In genomic region chr4:116149812-116150155, GRCm38 (mm10) we compare ENCODE assay signal across 8 mouse cellular contexts. TPM values are rescaled to one million over a fixed set of nuclear protein-coding genes. Genes with fewer than 3 reads are reported as not detected.
A peak's percentile ranks its signal among the peaks of the same experiment; 100 is the strongest.
DNase-seq lines count a peak whose midpoint lies in the region; ATAC-seq and TF ChIP-seq lines count a peak whose summit lies in the region.

No protein-coding gene starts in this region.

- peaks cover 18% of the 10 kb centered on the region for H3K4me1 ChIP-seq in cerebellum, adult 2 months (ENCODE audit: control insufficient read depth, insufficient read depth, low read length)
- peaks cover 7% of the 10 kb centered on the region; the same call in 1 of the 2 replicates for H3K4me1 ChIP-seq in spleen, adult 2 months (ENCODE audit: control insufficient read depth, insufficient read depth, insufficient read length)
- H3K4me1 ChIP-seq in limb, embryonic 14.5 days (ENCODE audit: control insufficient read depth, insufficient read depth, low read length), result peaks cover 11% of the 10 kb centered on the region
- H3K4me1 ChIP-seq in stomach, embryonic 15.5 days, result peaks cover 11% of the 10 kb centered on the region

- H3K9ac ChIP-seq in limb, embryonic 14.5 days (ENCODE audit: low read depth, low read length, severe bottlenecking), result peak overlapping the region; percentile 94
- peak overlapping the region; percentile 76 for H3K9ac ChIP-seq in stomach, embryonic 15.5 days

- no peak for ATAC-seq in limb, embryonic 14.5 days (ENCODE audit: low FRiP score, low read depth)
- no peak for ATAC-seq in stomach, embryonic 15.5 days (ENCODE audit: insufficient read depth, low FRiP score, low read depth)

- no peak for DNase-seq in cerebellum, adult 2 months
- no peak for DNase-seq in cerebellum, adult 18-20 months
- no peak for DNase-seq in spleen, adult 2 months (ENCODE audit: low read depth in 1 of 2, low spot score in 2 of 2)
- no peak for DNase-seq in spleen, postnatal 4 days (ENCODE audit: low spot score in 2 of 2)
- no peak for DNase-seq in limb, embryonic 14.5 days (ENCODE audit: low spot score)
- DNase-seq in cerebellum, postnatal 4 days (ENCODE audit: low spot score in 2 of 2), result no peak
- no peak for DNase-seq in cerebellum, postnatal 10 days

- peak overlapping the region; percentile 80 for H3K4me2 ChIP-seq in limb, embryonic 14.5 days (replicated peaks; ENCODE audit: low read depth, low read length, severe bottlenecking)
- H3K4me2 ChIP-seq in stomach, embryonic 15.5 days, result peak overlapping the region; percentile 83

- H3K27me3 ChIP-seq in cerebellum, adult 2 months (ENCODE audit: control insufficient read depth, insufficient read depth, low read length), result no peaks in the 10 kb centered on the region
- 0 out of 2 replicates have a peak, but pooled peaks cover under 1% of the 10 kb centered on the region for H3K27me3 ChIP-seq in spleen, adult 2 months (ENCODE audit: control insufficient read depth, insufficient read depth, low read length)
- H3K27me3 ChIP-seq in limb, embryonic 14.5 days (ENCODE audit: control insufficient read depth, insufficient read depth, low read length), result no peaks in the 10 kb centered on the region
- H3K27me3 ChIP-seq in stomach, embryonic 15.5 days (replicated peaks), result no peaks in the 10 kb centered on the region

- TF ChIP-seq POLR2A in cerebellum, adult 2 months (IDR thresholded peaks at IDR 0.05; ENCODE audit: borderline replicate concordance, insufficient read depth, low read length), result no peak
- TF ChIP-seq POLR2A in spleen, adult 2 months (IDR thresholded peaks at IDR 0.05; ENCODE audit: low read depth, low read length), result no peak
- no peak for TF ChIP-seq POLR2A in limb, embryonic 14.5 days (IDR thresholded peaks at IDR 0.05; ENCODE audit: borderline replicate concordance, extremely low read depth, insufficient read depth, insufficient read length)

- H3K4me3 ChIP-seq in cerebellum, adult 2 months (replicated peaks; ENCODE audit: insufficient read depth, low read depth, low read length), result peak overlapping the region; percentile 92
- H3K4me3 ChIP-seq in spleen, adult 2 months (ENCODE audit: extremely low read depth, insufficient read depth, insufficient read length), result peak overlapping the region; percentile 76; the same call in 1 of the 2 replicates
- peak overlapping the region; percentile 78 for H3K4me3 ChIP-seq in limb, embryonic 14.5 days (replicated peaks; ENCODE audit: low read length)
- H3K4me3 ChIP-seq in stomach, embryonic 15.5 days (replicated peaks), result peak overlapping the region; percentile 61

- H3K9me3 ChIP-seq in limb, embryonic 14.5 days (ENCODE audit: control insufficient read depth, low read length), result no peaks in the 10 kb centered on the region
- no peaks in the 10 kb centered on the region for H3K9me3 ChIP-seq in stomach, embryonic 15.5 days

- no peak for TF ChIP-seq CTCF in cerebellum, adult 2 months (IDR thresholded peaks at IDR 0.05; ENCODE audit: borderline replicate concordance, insufficient read depth, low read depth, low read length)
- no peak for TF ChIP-seq CTCF in spleen, adult 2 months (IDR thresholded peaks at IDR 0.05; ENCODE audit: extremely low read depth, insufficient read depth, insufficient read length, insufficient replicate concordance)

- WGBS in cerebellum, adult 2 months, result 17% methylated on average over 6 of the region's 6 CpGs
- 35% methylated on average over 6 of the region's 6 CpGs for WGBS in spleen, adult 2 months
- WGBS in limb, embryonic 14.5 days, result 22% methylated on average over 6 of the region's 6 CpGs
- 27% methylated on average over 6 of the region's 6 CpGs for WGBS in stomach, embryonic 15.5 days

- peaks cover 13% of the 10 kb centered on the region for H3K36me3 ChIP-seq in spleen, adult 2 months (ENCODE audit: control insufficient read depth, insufficient read depth, low read length)
- H3K36me3 ChIP-seq in limb, embryonic 14.5 days (ENCODE audit: control insufficient read depth, insufficient read depth, low read length), result peaks cover 33% of the 10 kb centered on the region
- peaks cover 22% of the 10 kb centered on the region for H3K36me3 ChIP-seq in stomach, embryonic 15.5 days

- peak overlapping the region; percentile 97 for H3K27ac ChIP-seq in cerebellum, adult 2 months (ENCODE audit: insufficient read depth, low read length)
- peak overlapping the region; percentile 76 for H3K27ac ChIP-seq in spleen, adult 2 months (ENCODE audit: insufficient read depth, low read length)
- H3K27ac ChIP-seq in limb, embryonic 14.5 days (replicated peaks; ENCODE audit: low read depth, low read length), result peak overlapping the region; percentile 91
- peak overlapping the region; percentile 92 for H3K27ac ChIP-seq in stomach, embryonic 15.5 days

RNA-seq across cellular contexts. Expression of gene Lurap1, which starts 1.4 kb away (rescaled TPM):
- polyA plus RNA-seq in cerebellum, adult 2 months (2012; rRNA removed), result 42.5 and 45.3 TPM in 2 replicates
- polyA plus RNA-seq in spleen, adult 2 months (2012; rRNA removed), result 0.81 and 1.8 TPM in 2 replicates
- 1.7 and 2.1 TPM in 2 replicates for polyA plus RNA-seq in limb, embryonic 14.5 days (2012; rRNA removed)
- polyA plus RNA-seq in limb, embryonic 14.5 days (2014; fragmentation: Nextera tagmentation; extraction: Ambion mirVana), result 2.5 and 3.1 TPM in 2 replicates
- 2.4 and 3.1 TPM in 2 replicates for polyA plus RNA-seq in stomach, embryonic 15.5 days (2015; fragmentation: Nextera tagmentation; extraction: Ambion mirVana)

RNA-seq across cellular contexts. Expression of gene Tspan1, which starts 17.6 kb away (rescaled TPM):
- 0.47 and 0.67 TPM in 2 replicates for polyA plus RNA-seq in cerebellum, adult 2 months (2012; rRNA removed)
- polyA plus RNA-seq in spleen, adult 2 months (2012; rRNA removed), result 0.04 TPM in 1 of 2 replicates, not detected in the other
- polyA plus RNA-seq in limb, embryonic 14.5 days (2012; rRNA removed), result not detected in 2 replicates
- not detected in 2 replicates for polyA plus RNA-seq in limb, embryonic 14.5 days (2014; fragmentation: Nextera tagmentation; extraction: Ambion mirVana)
- 47.5 and 50.8 TPM in 2 replicates for polyA plus RNA-seq in stomach, embryonic 15.5 days (2015; fragmentation: Nextera tagmentation; extraction: Ambion mirVana)

RNA-seq across cellular contexts. Expression of gene 1700042G07Rik, which starts 23.4 kb away (rescaled TPM):
- not detected in 2 replicates for polyA plus RNA-seq in cerebellum, adult 2 months (2012; rRNA removed)
- not detected in 2 replicates for polyA plus RNA-seq in spleen, adult 2 months (2012; rRNA removed)
- not detected in 2 replicates for polyA plus RNA-seq in limb, embryonic 14.5 days (2012; rRNA removed)
- not detected in 2 replicates for polyA plus RNA-seq in limb, embryonic 14.5 days (2014; fragmentation: Nextera tagmentation; extraction: Ambion mirVana)
- polyA plus RNA-seq in stomach, embryonic 15.5 days (2015; fragmentation: Nextera tagmentation; extraction: Ambion mirVana), result not detected in 2 replicates

RNA-seq across cellular contexts. Expression of gene Gm49337, which starts 23.4 kb away (rescaled TPM):
- polyA plus RNA-seq in cerebellum, adult 2 months (2012; rRNA removed), result not detected in 2 replicates
- polyA plus RNA-seq in spleen, adult 2 months (2012; rRNA removed), result not detected in 2 replicates
- not detected in 2 replicates for polyA plus RNA-seq in limb, embryonic 14.5 days (2012; rRNA removed)
- not detected in 2 replicates for polyA plus RNA-seq in limb, embryonic 14.5 days (2014; fragmentation: Nextera tagmentation; extraction: Ambion mirVana)
- not detected in 2 replicates for polyA plus RNA-seq in stomach, embryonic 15.5 days (2015; fragmentation: Nextera tagmentation; extraction: Ambion mirVana)

RNA-seq across cellular contexts. Expression of gene Pomgnt1, which starts 26.1 kb away (rescaled TPM):
- polyA plus RNA-seq in cerebellum, adult 2 months (2012; rRNA removed), result 71.7 and 76.4 TPM in 2 replicates
- 16.4 and 18.0 TPM in 2 replicates for polyA plus RNA-seq in spleen, adult 2 months (2012; rRNA removed)
- 79.5 and 79.6 TPM in 2 replicates for polyA plus RNA-seq in limb, embryonic 14.5 days (2012; rRNA removed)
- polyA plus RNA-seq in limb, embryonic 14.5 days (2014; fragmentation: Nextera tagmentation; extraction: Ambion mirVana), result 62.7 and 67.0 TPM in 2 replicates
- polyA plus RNA-seq in stomach, embryonic 15.5 days (2015; fragmentation: Nextera tagmentation; extraction: Ambion mirVana), result 50.0 and 52.9 TPM in 2 replicates

Comparison
In these comparisons a context has a peak if more than half of its experiments do, and no peak if none do; other contexts are left out.
1. RNA of gene Lurap1, which starts 1.4 kb away (polyA plus RNA-seq): 42.5 to 45.3 TPM in cerebellum, adult 2 months; 1.7 to 3.1 TPM in limb, embryonic 14.5 days, 2.4 to 3.1 TPM in stomach, embryonic 15.5 days and 0.81 to 1.8 TPM in spleen, adult 2 months; every median in the first group is over 10 times any median in the second.
2. RNA of gene Tspan1, which starts 17.6 kb away (polyA plus RNA-seq): 47.5 to 50.8 TPM in stomach, embryonic 15.5 days; 0.47 to 0.67 TPM in cerebellum, adult 2 months, 0.04 TPM in spleen, adult 2 months and not detected in limb, embryonic 14.5 days; every median in the first group is over 10 times any median in the second.
3. Peak in every context shown above with its lines, with median percentiles within 50 percentile points of each other: H3K27ac ChIP-seq and H3K4me3 ChIP-seq.